Mouse (Mus musculus) stomach, embryonic 16.5 days (tissue): ENCODE measurements around the gene Hagh. TPM values are rescaled to one million over a fixed set of nuclear protein-coding genes. Genes with fewer than 3 reads are reported as not detected.
A peak's percentile ranks its signal among the peaks of the same experiment; 100 is the strongest.

Experiments
- ATAC-seq: fragments of 200-750 bp; cut with Nextera tagmentation; 2 replicates; pipeline ENCODE4 v1.8.0; 2017; ENCODE audit warnings: moderate number of reproducible peaks, moderate TSS enrichment; ENCODE audit not compliant: insufficient read depth, low FRiP score
- H3K27ac ChIP-seq: fragments of 300-500 bp; sonication (generic); 2 replicates; pipeline ENCODE4 v1.5.1; 2014; ENCODE audit warnings: low read length
- H3K27me3 ChIP-seq: fragments of 300-500 bp; sonication (generic); 2 replicates; pipeline ENCODE4 v1.6.1; 2014; ENCODE audit warnings: low read length, control low read depth, mixed read lengths; ENCODE audit not compliant: control insufficient read depth, insufficient read depth
- H3K36me3 ChIP-seq: fragments of 300-500 bp; sonication (generic); 2 replicates; pipeline ENCODE4 v1.6.1; 2014; ENCODE audit warnings: low read length; ENCODE audit not compliant: control insufficient read depth, insufficient read depth
- H3K4me1 ChIP-seq: fragments of 300-500 bp; sonication (generic); 2 replicates; pipeline ENCODE4 v1.6.1; 2014; ENCODE audit warnings: low read length, control low read depth, mixed read lengths; ENCODE audit not compliant: control insufficient read depth, insufficient read depth
- H3K4me2 ChIP-seq: fragments of 300-500 bp; sonication (generic); 2 replicates; pipeline ENCODE4 v1.6.1; 2014; ENCODE audit warnings: low read depth, low read length, mixed read lengths
- H3K4me3 ChIP-seq: fragments of 300-500 bp; sonication (generic); replicated peaks from 2 replicates; pipeline ENCODE4 v1.5.1; 2014; ENCODE audit warnings: mild to moderate bottlenecking, low read length
- H3K9ac ChIP-seq: fragments of 300-500 bp; sonication (generic); 2 replicates; pipeline ENCODE4 v1.6.1; 2014; ENCODE audit warnings: low read length
- H3K9me3 ChIP-seq: fragments of 300-500 bp; sonication (generic); replicated peaks from 2 replicates; pipeline ENCODE4 v1.6.1; 2016; ENCODE audit warnings: low read length, control low read depth; ENCODE audit not compliant: control insufficient read depth
- WGBS: fragments of 180-500 bp; shearing (Covaris S2); extraction: QIAGEN DNeasy Blood & Tissue Kit; methylation state at CpG from one replicate; pipeline ENCODE4 v1.1.7; 2014; 5-methylcytosine and 5-hydroxymethylcytosine counted together
- polyA plus RNA-seq: library from polyadenylated mRNA; unstranded; fragments of >200 nt; fragmentation: Nextera tagmentation; extraction: Ambion mirVana; gene quantifications from 2 replicates; pipeline ENCODE4 v1.2.1, GENCODE M21; 2015

Gene Hagh
- polyA plus RNA-seq, 1 experiment from 2014 or later, result 50.9 TPM

- Histone ChIP-seq H3K4me2 (no peak overlapping the region), H3K36me3 (peaks cover 55% of the 10 kb centered on the region), H3K4me3 (no peak overlapping the region), H3K9me3 (no peaks in the 10 kb centered on the region), H3K27ac (no peak overlapping the region), H3K9ac (no peak overlapping the region), H3K27me3 (no peaks in the 10 kb centered on the region), H3K4me1 (no peaks in the 10 kb centered on the region)
- ATAC-seq, result peak; percentile 33; the same call in 1 of the 2 replicates
- WGBS, result 72% methylated on average over 9 of the region's 9 CpGs
These were observed 62.9 kb downstream of the Hagh start for GRCm38 (mm10) chr17:24902671-24903474.

- no peaks in the 10 kb centered on the region for H3K4me1 ChIP-seq
- no peak for ATAC-seq
- 86% methylated on average over 9 of the region's 9 CpGs for WGBS
These were observed 63.8 kb downstream of the Hagh start for GRCm38 (mm10) chr17:24903767-24904166.

GRCm38 (mm10) chr17:24907591-24907990 lies 67.6 kb downstream of the Hagh start:
- ATAC-seq, result no peak
- H3K27ac ChIP-seq, result no peak overlapping the region
- no peak overlapping the region for H3K4me2 ChIP-seq
- H3K27me3 ChIP-seq, result no peaks in the 10 kb centered on the region
- no peak overlapping the region for H3K9ac ChIP-seq
- peaks cover 52% of the 10 kb centered on the region for H3K36me3 ChIP-seq
- H3K4me3 ChIP-seq, result no peak overlapping the region
- WGBS, result 97% methylated on average over 2 of the region's 2 CpGs
- H3K9me3 ChIP-seq, result no peaks in the 10 kb centered on the region
- H3K4me1 ChIP-seq, result no peaks in the 10 kb centered on the region

More at GRCm38 (mm10) chr17:24903767-24904166, 63.8 kb downstream of the Hagh start:
- Histone ChIP-seq H3K4me2 (no peak overlapping the region), H3K9me3 (no peaks in the 10 kb centered on the region), H3K27me3 (no peaks in the 10 kb centered on the region), H3K36me3 (peaks cover 62% of the 10 kb centered on the region), H3K27ac (no peak overlapping the region), H3K9ac (no peak overlapping the region), H3K4me3 (no peak overlapping the region)

- no peak for ATAC-seq
- H3K4me1 ChIP-seq, result no peaks in the 10 kb centered on the region
- no peak overlapping the region for H3K27ac ChIP-seq
- no peak overlapping the region for H3K9ac ChIP-seq
- H3K4me3 ChIP-seq, result no peak overlapping the region
- H3K9me3 ChIP-seq, result no peaks in the 10 kb centered on the region
- H3K36me3 ChIP-seq, result peaks cover 52% of the 10 kb centered on the region
- H3K4me2 ChIP-seq, result no peak overlapping the region
- H3K27me3 ChIP-seq, result no peaks in the 10 kb centered on the region
These were observed 74.0 kb downstream of the Hagh start for GRCm38 (mm10) chr17:24913984-24914383.

Other genes starting within 250 kb of the Hagh start
- gene Tsc2, start 207.5 kb upstream of the Hagh start, polyA plus RNA-seq, result 53.1 and 57.2 TPM in 2 replicates
- gene Nthl1, start 207.5 kb upstream of the Hagh start, polyA plus RNA-seq, result 18.0 and 19.1 TPM in 2 replicates
- gene Slc9a3r2, start 189.8 kb upstream of the Hagh start, polyA plus RNA-seq, result 38.0 and 39.0 TPM in 2 replicates
- gene Npw, start 181.7 kb upstream of the Hagh start, polyA plus RNA-seq, result 0.37 and 0.39 TPM in 2 replicates
- gene Zfp598, start 170.5 kb upstream of the Hagh start, polyA plus RNA-seq, result 13.6 and 13.7 TPM in 2 replicates
- gene Syngr3, start 150.2 kb upstream of the Hagh start, polyA plus RNA-seq, result 6.1 and 6.2 TPM in 2 replicates
- gene Gfer, start 144.0 kb upstream of the Hagh start, polyA plus RNA-seq, result 34.5 and 35.2 TPM in 2 replicates
- 3.8 and 5.8 TPM in 2 replicates for gene Noxo1, start 143.9 kb upstream of the Hagh start, polyA plus RNA-seq
- gene Tbl3, start 132.5 kb upstream of the Hagh start, polyA plus RNA-seq, result 63.6 and 70.4 TPM in 2 replicates
- 0.14 TPM in 1 of 2 replicates, not detected in the other for gene Rnf151, start 122.1 kb upstream of the Hagh start, polyA plus RNA-seq
- 1,212 and 1,230 TPM in 2 replicates for gene Rps2, start 122.0 kb upstream of the Hagh start, polyA plus RNA-seq
- gene Ndufb10, start 115.7 kb upstream of the Hagh start, polyA plus RNA-seq, result 225 and 246 TPM in 2 replicates
- 0.25 and 0.57 TPM in 2 replicates for gene Rpl3l, start 112.3 kb upstream of the Hagh start, polyA plus RNA-seq
- 40.3 and 45.5 TPM in 2 replicates for gene Msrb1, start 103.5 kb upstream of the Hagh start, polyA plus RNA-seq
- 0.81 and 1.0 TPM in 2 replicates for gene Hs3st6, start 87.2 kb upstream of the Hagh start, polyA plus RNA-seq
- gene Meiob, start 35.9 kb upstream of the Hagh start, polyA plus RNA-seq, result 0.10 TPM in 1 of 2 replicates, not detected in the other
- gene Fahd1, start 10.2 kb downstream of the Hagh start, polyA plus RNA-seq, result 29.9 and 36.5 TPM in 2 replicates
- gene Igfals, start 25.9 kb downstream of the Hagh start, polyA plus RNA-seq, result 3.7 and 4.2 TPM in 2 replicates
- 44.1 and 47.9 TPM in 2 replicates for gene Nubp2, start 46.2 kb downstream of the Hagh start, polyA plus RNA-seq
- gene Spsb3, start 46.5 kb downstream of the Hagh start, polyA plus RNA-seq, result 31.5 and 32.7 TPM in 2 replicates
- gene Eme2, start 54.9 kb downstream of the Hagh start, polyA plus RNA-seq, result 32.3 and 33.5 TPM in 2 replicates
- gene Mrps34, start 55.0 kb downstream of the Hagh start, polyA plus RNA-seq, result 91.2 and 96.2 TPM in 2 replicates
- gene Nme3, start 56.4 kb downstream of the Hagh start, polyA plus RNA-seq, result 63.1 and 64.8 TPM in 2 replicates
- gene Mapk8ip3, start 96.8 kb downstream of the Hagh start, polyA plus RNA-seq, result 32.8 and 33.4 TPM in 2 replicates
- gene Jpt2, start 120.5 kb downstream of the Hagh start, polyA plus RNA-seq, result 158 and 170 TPM in 2 replicates
- gene Cramp1l, start 175.6 kb downstream of the Hagh start, polyA plus RNA-seq, result 3.4 and 4.2 TPM in 2 replicates
- gene Ift140, start 175.9 kb downstream of the Hagh start, polyA plus RNA-seq, result 21.7 TPM in 2 replicates
- gene Tmem204, start 243.4 kb downstream of the Hagh start, polyA plus RNA-seq, result 24.1 and 25.2 TPM in 2 replicates